Mouse (Mus musculus) cerebellum, adult 2 months (tissue): ENCODE results near the gene Astn2.

Source experiments
- CTCF ChIP-seq: fragments of 200-500 bp; IDR thresholded peaks from 2 replicates; pipeline ENCODE4 v1.5.1; 2011; ENCODE audit warnings: low read depth, mild to moderate bottlenecking, control low read depth, low read length, moderate library complexity, borderline replicate concordance; ENCODE audit not compliant: insufficient read depth
- POLR2A ChIP-seq: fragments of 200-500 bp; IDR thresholded peaks from 2 replicates; pipeline ENCODE4 v1.6.1; 2011; ENCODE audit warnings: low read length, control low read depth, borderline replicate concordance; ENCODE audit not compliant: insufficient read depth

DNA sequence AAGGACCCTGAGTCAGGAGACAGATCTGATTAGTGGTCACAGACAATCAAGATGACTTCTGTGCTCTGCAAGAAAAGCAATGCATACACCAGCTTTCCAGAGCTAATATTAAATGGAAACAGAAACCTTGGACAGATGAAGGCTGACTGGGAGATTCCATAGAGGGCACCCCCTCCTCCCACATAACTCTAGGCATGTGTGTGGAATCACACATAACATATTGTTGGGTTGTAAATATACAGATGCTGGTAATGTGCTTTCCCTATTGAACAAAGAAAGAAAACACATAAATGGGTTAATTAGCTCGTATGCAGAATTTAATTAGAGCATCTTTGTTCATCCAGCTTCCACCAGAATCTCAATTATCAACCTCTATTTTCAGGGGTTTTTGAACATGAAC is 26.8 kb upstream of the Astn2 start:
- TF ChIP-seq POLR2A (no peak), CTCF (no peak)
